Mouse (Mus musculus) limb, embryonic 11.5 days (tissue): ENCODE data around the gene Wdr31. TPM values are rescaled to one million over a fixed set of nuclear protein-coding genes. Genes with fewer than 3 reads are reported as not detected.

Experiments used
- ATAC-seq: fragments of 200-750 bp; cut with Nextera tagmentation; 2 replicates; pipeline ENCODE4 v1.8.0; 2017; ENCODE audit warnings: low read depth; ENCODE audit not compliant: insufficient number of reproducible peaks, low FRiP score, low TSS enrichment
- DNase-seq: peaks from one replicate; pipeline ENCODE4 v3.0.0-alpha.2; 2015; ENCODE audit warnings: low spot score
- H3K27ac ChIP-seq: fragments of 300-500 bp; sonication (generic); replicated peaks from 2 replicates; pipeline ENCODE4 v1.5.1; 2014; ENCODE audit warnings: low read depth, mild to moderate bottlenecking, low read length
- H3K27me3 ChIP-seq: fragments of 300-500 bp; sonication (generic); 2 replicates; pipeline ENCODE4 v1.6.1; 2014; ENCODE audit warnings: mild to moderate bottlenecking, low read length, mixed read lengths; ENCODE audit not compliant: control insufficient read depth, insufficient read depth
- H3K36me3 ChIP-seq: fragments of 300-500 bp; sonication (generic); 2 replicates; pipeline ENCODE4 v1.6.1; 2014; ENCODE audit warnings: mild to moderate bottlenecking, low read length, moderate library complexity, mixed read lengths; ENCODE audit not compliant: control insufficient read depth, insufficient read depth
- H3K4me1 ChIP-seq: fragments of 300-500 bp; sonication (generic); 2 replicates; pipeline ENCODE4 v1.6.1; 2014; ENCODE audit warnings: low read length, mixed read lengths; ENCODE audit not compliant: control insufficient read depth, insufficient read depth
- H3K4me2 ChIP-seq: fragments of 300-500 bp; sonication (generic); 2 replicates; pipeline ENCODE4 v1.6.1; 2014; ENCODE audit warnings: low read depth, mild to moderate bottlenecking, moderate library complexity; ENCODE audit not compliant: severe bottlenecking
- H3K4me3 ChIP-seq: fragments of 300-500 bp; sonication (generic); 2 replicates; pipeline ENCODE4 v1.5.1; 2014; ENCODE audit warnings: low read depth, low read length
- H3K9ac ChIP-seq: fragments of 300-500 bp; sonication (generic); 2 replicates; pipeline ENCODE4 v1.6.1; 2014; ENCODE audit warnings: mild to moderate bottlenecking, low read length
- H3K9me3 ChIP-seq: fragments of 300-500 bp; sonication (generic); 2 replicates; pipeline ENCODE4 v1.6.1; 2016; ENCODE audit warnings: low read length; ENCODE audit not compliant: control insufficient read depth
- WGBS: fragments of 180-500 bp; shearing (Covaris S2); extraction: QIAGEN DNeasy Blood & Tissue Kit; methylation state at CpG from one replicate; pipeline ENCODE4 v1.1.7; 2014; 5-methylcytosine and 5-hydroxymethylcytosine counted together
- polyA plus RNA-seq: library from polyadenylated mRNA; unstranded; fragments of >200 nt; fragmentation: Nextera tagmentation; extraction: Ambion mirVana; gene quantifications from 2 replicates; pipeline ENCODE4 v1.2.1, GENCODE M21; 2014

Gene Wdr31
- polyA plus RNA-seq, 1 experiment from 2014 or later = 8.1 TPM

DNA sequence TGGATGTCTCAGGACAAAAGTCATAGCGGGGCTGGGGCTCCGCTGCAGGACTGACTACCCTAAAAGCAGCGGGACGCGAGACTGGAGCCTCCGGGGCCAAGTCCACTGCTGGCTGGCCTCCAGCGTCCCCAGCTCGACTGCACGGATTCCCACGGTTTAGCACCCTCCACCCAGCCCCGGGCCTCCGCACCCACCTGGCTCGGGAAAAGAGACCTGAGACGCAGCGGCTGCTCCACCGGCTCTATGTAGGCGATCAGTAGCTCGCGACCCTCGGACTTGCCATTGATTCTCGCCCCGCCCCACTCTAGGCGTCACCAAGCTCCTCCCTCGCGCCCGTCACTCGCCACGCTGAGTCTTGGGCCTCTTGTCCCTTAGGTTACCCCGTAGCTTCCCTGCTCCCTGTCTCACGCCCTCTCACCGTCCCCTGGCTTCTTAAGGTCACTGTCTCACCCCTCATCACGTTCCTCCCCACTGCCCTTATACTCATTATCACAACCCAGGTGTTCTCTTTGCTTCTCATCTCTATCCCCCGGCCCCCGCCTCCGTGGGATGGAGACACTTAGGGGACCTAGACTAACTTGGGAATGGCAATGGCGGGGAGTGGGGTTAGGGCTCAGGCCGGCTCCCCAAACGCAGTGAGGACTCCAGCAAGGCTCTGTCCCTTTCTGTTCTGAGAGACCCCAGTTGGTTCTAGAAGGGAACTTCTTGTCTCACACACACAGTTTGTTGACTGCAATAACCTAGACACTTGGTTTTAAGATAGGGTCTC is 31.5 kb upstream of the Wdr31 start:
- Histone ChIP-seq H3K4me1 (peaks cover 3% of the 10 kb centered on the region; the same call in 1 of the 2 replicates), H3K27ac (no peak overlapping the region), H3K9me3 (no peaks in the 10 kb centered on the region), H3K4me3 (peak overlapping the region; percentile 81), H3K27me3 (no peaks in the 10 kb centered on the region), H3K36me3 (peaks cover 5% of the 10 kb centered on the region; the same call in 1 of the 2 replicates), H3K9ac (peak overlapping the region; percentile 80), H3K4me2 (peak overlapping the region; percentile 63)
- WGBS = 2% methylated on average over 38 of the region's 38 CpGs
- DNase-seq = peak; percentile 94
- ATAC-seq = peak; percentile 94

GRCm38 (mm10) chr4:62501534-62501933 is 30.8 kb upstream of the Wdr31 start:
- Histone ChIP-seq H3K27me3 (no peaks in the 10 kb centered on the region), H3K9ac (peak overlapping the region; percentile 80), H3K36me3 (peaks cover 5% of the 10 kb centered on the region; the same call in 1 of the 2 replicates), H3K4me1 (peaks cover 3% of the 10 kb centered on the region; the same call in 1 of the 2 replicates), H3K4me3 (peak overlapping the region; percentile 81), H3K4me2 (peak overlapping the region; percentile 63), H3K9me3 (no peaks in the 10 kb centered on the region), H3K27ac (no peak overlapping the region)
- no peak for DNase-seq
- ATAC-seq = peak; percentile 4; the same call in 1 of the 2 replicates
- WGBS = 4% methylated on average over 7 of the region's 7 CpGs

DNA sequence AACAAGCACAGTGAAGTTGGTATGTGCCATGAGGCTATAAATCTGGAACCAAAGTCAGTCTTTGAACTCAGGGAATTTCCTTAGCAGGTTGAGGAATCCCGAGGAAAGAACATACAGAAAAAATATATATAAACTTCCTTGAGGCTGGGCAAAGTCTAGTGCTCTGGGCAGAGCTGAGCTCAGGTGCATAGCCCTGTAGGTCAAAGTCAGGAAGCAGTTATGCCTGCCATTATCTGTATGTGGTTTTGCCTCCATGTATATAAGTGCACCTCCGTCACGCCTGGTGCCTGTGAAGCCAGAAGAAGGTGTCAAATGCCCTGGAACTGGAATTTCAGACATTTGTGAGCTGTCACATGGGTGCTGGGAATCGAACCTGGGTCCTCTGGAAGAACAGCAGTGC is 30.1 kb upstream of the Wdr31 start:
- WGBS = 90% methylated on average over 4 of the region's 4 CpGs

DNA sequence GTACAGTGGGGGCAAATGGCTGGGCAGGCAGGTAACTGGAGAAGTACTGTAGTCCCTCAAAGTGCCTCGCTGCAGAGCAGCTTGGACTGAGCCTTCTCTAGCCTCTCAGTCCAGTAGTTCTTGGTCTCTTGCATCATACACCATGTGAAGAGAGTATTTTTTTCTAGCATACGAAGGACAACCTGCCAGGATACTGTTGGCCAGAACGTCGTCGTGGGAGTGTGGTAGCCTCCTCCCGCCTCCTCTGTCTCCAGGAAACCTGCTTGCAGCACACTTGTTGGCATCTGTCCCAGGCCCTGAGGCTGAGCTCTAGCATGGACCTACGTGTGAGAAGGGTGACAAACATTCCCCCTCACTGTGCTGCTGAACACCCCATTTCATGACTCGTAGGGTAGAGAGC is 26.1 kb upstream of the Wdr31 start:
- 90% methylated on average over 8 of the region's 8 CpGs for WGBS
- Histone ChIP-seq H3K9me3 (no peaks in the 10 kb centered on the region), H3K9ac (no peak overlapping the region), H3K4me2 (no peak overlapping the region), H3K27me3 (no peaks in the 10 kb centered on the region), H3K36me3 (peaks cover 5% of the 10 kb centered on the region; the same call in 1 of the 2 replicates), H3K4me3 (no peak overlapping the region), H3K4me1 (peaks cover 3% of the 10 kb centered on the region; the same call in 1 of the 2 replicates), H3K27ac (no peak overlapping the region)
- DNase-seq (no peak), ATAC-seq (no peak)

More for the DNA sequence above, 30.1 kb upstream of the Wdr31 start:
- Histone ChIP-seq H3K27me3 (no peaks in the 10 kb centered on the region), H3K36me3 (peaks cover 5% of the 10 kb centered on the region; the same call in 1 of the 2 replicates), H3K9me3 (no peaks in the 10 kb centered on the region), H3K4me2 (no peak overlapping the region), H3K4me3 (no peak overlapping the region), H3K27ac (no peak overlapping the region), H3K9ac (no peak overlapping the region), H3K4me1 (peaks cover 3% of the 10 kb centered on the region; the same call in 1 of the 2 replicates)
- no peak for ATAC-seq
- DNase-seq = no peak

DNA sequence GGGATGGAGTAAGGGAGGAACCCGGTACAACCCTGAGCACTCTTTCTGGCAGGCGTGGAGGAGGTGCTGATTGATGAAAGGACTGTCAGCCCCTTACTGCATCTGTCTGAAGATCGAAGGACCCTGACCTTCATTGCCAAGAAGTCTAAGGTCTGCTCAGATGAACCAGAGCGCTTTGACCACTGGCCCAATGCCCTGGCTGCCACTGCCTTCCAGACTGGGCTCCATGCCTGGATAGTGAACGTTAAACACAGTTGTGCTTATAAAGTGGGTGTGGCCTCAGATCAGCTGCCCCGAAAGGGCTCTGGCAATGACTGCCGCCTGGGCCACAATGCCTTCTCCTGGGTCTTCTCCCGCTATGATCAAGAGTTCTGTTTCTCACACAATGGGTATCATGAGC is 25.2 kb upstream of the Wdr31 start:
- WGBS = 75% methylated on average over 8 of the region's 8 CpGs
- no peak overlapping the region for H3K4me3 ChIP-seq
- DNase-seq (no peak), ATAC-seq (no peak)
- no peak overlapping the region for H3K4me2 ChIP-seq
- H3K9ac ChIP-seq = no peak overlapping the region
- H3K27me3 ChIP-seq = no peaks in the 10 kb centered on the region
- no peak overlapping the region for H3K27ac ChIP-seq
- H3K9me3 ChIP-seq = no peaks in the 10 kb centered on the region
- H3K36me3 ChIP-seq = peaks cover 5% of the 10 kb centered on the region; the same call in 1 of the 2 replicates
- peaks cover 2% of the 10 kb centered on the region; the same call in 1 of the 2 replicates for H3K4me1 ChIP-seq

DNA sequence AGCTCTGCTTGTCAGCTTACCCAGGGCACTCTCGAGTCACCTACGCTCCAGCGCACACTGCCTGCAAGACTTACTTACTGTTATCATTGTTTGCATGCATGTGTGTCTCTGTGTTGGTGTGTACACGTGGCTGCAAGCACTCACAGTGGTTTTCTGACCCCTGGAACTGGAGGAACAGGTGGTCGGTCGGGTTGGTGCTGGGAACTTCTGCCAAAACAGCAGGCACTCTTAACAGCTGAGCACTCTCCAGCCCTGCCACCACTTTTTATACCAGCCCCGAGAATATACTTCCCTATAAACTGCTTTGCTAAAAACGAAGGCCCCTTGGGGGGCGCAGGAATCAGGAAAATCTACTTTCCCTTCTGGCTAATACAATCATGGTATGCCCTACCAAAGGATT is 23.5 kb upstream of the Wdr31 start:
- Histone ChIP-seq H3K9ac (no peak overlapping the region), H3K4me1 (no peaks in the 10 kb centered on the region), H3K9me3 (no peaks in the 10 kb centered on the region), H3K36me3 (no peaks in the 10 kb centered on the region), H3K27ac (no peak overlapping the region), H3K27me3 (no peaks in the 10 kb centered on the region), H3K4me2 (no peak overlapping the region), H3K4me3 (no peak overlapping the region)
- WGBS = 72% methylated on average over 9 of the region's 9 CpGs
- ATAC-seq = no peak
- DNase-seq = no peak

DNA sequence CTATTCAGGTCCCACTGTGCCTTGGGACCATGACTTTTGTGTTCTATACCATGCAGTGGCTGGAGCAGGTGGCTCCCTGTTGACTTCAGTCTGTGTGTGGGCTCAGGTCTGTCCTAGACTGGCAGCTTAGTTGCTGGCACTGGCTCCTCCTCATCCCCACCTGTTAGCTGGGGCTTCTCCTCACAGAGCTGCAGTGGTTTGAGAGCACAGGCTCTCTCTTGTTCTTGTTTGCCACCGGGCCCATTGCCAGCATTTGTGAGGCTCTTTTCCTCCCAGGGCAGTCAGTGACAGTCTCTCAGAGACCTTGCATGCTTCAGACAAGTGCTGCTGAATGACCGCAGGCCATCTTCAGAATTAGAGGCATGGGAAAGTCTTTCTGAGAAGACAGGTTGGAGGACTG is 22.0 kb upstream of the Wdr31 start:
- H3K27ac ChIP-seq = no peak overlapping the region
- no peak overlapping the region for H3K4me3 ChIP-seq
- ATAC-seq (no peak), DNase-seq (no peak)
- H3K9me3 ChIP-seq = no peaks in the 10 kb centered on the region
- H3K36me3 ChIP-seq = no peaks in the 10 kb centered on the region
- H3K27me3 ChIP-seq = no peaks in the 10 kb centered on the region
- no peak overlapping the region for H3K4me2 ChIP-seq
- 91% methylated on average over 2 of the region's 2 CpGs for WGBS
- H3K4me1 ChIP-seq = no peaks in the 10 kb centered on the region
- H3K9ac ChIP-seq = no peak overlapping the region

GRCm38 (mm10) chr4:62487914-62488313 is 17.2 kb upstream of the Wdr31 start:
- WGBS = 95% methylated on average over 2 of the region's 2 CpGs
- Histone ChIP-seq H3K27me3 (no peaks in the 10 kb centered on the region), H3K9ac (no peak overlapping the region), H3K36me3 (no peaks in the 10 kb centered on the region), H3K4me3 (no peak overlapping the region), H3K4me1 (no peaks in the 10 kb centered on the region), H3K4me2 (no peak overlapping the region), H3K27ac (no peak overlapping the region), H3K9me3 (no peaks in the 10 kb centered on the region)
- DNase-seq (no peak), ATAC-seq (no peak)
